Mouse (Mus musculus) embryonic facial prominence, embryonic 13.5 days (tissue): ENCODE data around the gene Prkg1. TPM values are rescaled to one million over a fixed set of nuclear protein-coding genes. Genes with fewer than 3 reads are reported as not detected.
A peak's percentile ranks its signal among the peaks of the same experiment; 100 is the strongest.
"Not testable (repeated sequence)": the region's sequence is repeated elsewhere in the genome, so short reads cannot be mapped to it uniquely, and the experiment has no call there.

Experiments used
- ATAC-seq: fragments of 200-750 bp; cut with Nextera tagmentation; 2 replicates; pipeline ENCODE4 v1.8.0; 2017; ENCODE audit warnings: low read depth; ENCODE audit not compliant: insufficient number of reproducible peaks, insufficient read depth, low FRiP score, low TSS enrichment
- H3K27ac ChIP-seq: fragments of 300-500 bp; sonication (generic); 2 replicates; pipeline ENCODE4 v1.5.1; 2015; ENCODE audit warnings: moderate library complexity, mild to moderate bottlenecking, inconsistent platforms
- H3K27me3 ChIP-seq: fragments of 300-500 bp; sonication (generic); 2 replicates; pipeline ENCODE4 v1.6.1; 2015; ENCODE audit warnings: mild to moderate bottlenecking, inconsistent platforms
- H3K36me3 ChIP-seq: fragments of 300-500 bp; sonication (generic); 2 replicates; pipeline ENCODE4 v1.6.1; 2015; ENCODE audit warnings: mild to moderate bottlenecking, inconsistent platforms
- H3K4me1 ChIP-seq: fragments of 300-500 bp; sonication (generic); 2 replicates; pipeline ENCODE4 v1.6.1; 2015; ENCODE audit warnings: inconsistent platforms
- H3K4me2 ChIP-seq: fragments of 300-500 bp; sonication (generic); 2 replicates; pipeline ENCODE4 v1.6.1; 2015; ENCODE audit warnings: moderate library complexity, mild to moderate bottlenecking, inconsistent platforms
- H3K4me3 ChIP-seq: fragments of 300-500 bp; sonication (generic); 2 replicates; pipeline ENCODE4 v1.5.1; 2015; ENCODE audit warnings: mild to moderate bottlenecking, inconsistent platforms
- H3K9ac ChIP-seq: fragments of 300-500 bp; sonication (generic); 2 replicates; pipeline ENCODE4 v1.6.1; 2015; ENCODE audit warnings: mild to moderate bottlenecking, inconsistent platforms
- H3K9me3 ChIP-seq: fragments of 300-500 bp; sonication (generic); 2 replicates; pipeline ENCODE4 v1.6.1; 2016; ENCODE audit warnings: inconsistent platforms
- WGBS: fragments of 180-500 bp; shearing (Covaris S2); methylation state at CpG from one replicate; pipeline ENCODE4 v1.1.7; 2015; ENCODE audit warnings: mixed read lengths; 5-methylcytosine and 5-hydroxymethylcytosine counted together
- polyA plus RNA-seq: library from polyadenylated mRNA; unstranded; fragments of >200 nt; fragmentation: Nextera tagmentation; extraction: Ambion mirVana; gene quantifications from 2 replicates; pipeline ENCODE4 v1.2.1, GENCODE M21; 2015

Prkg1 gene
- polyA plus RNA-seq, 1 experiment from 2014 or later, result 9.1 TPM

- 2% methylated on average over 17 of the region's 17 CpGs for WGBS
- peaks cover 68% of the 10 kb centered on the region for H3K27me3 ChIP-seq
Measured at GRCm38 (mm10) chr19:30549854-30550647, 1214.8 kb downstream of the Prkg1 start.

GRCm38 (mm10) chr19:30549044-30549853, 1215.6 kb downstream of the Prkg1 start, which contains the start of gene Dkk1:
Dkk1 (minus strand) TSS chr19:30549665.
- no peaks in the 10 kb centered on the region for H3K36me3 ChIP-seq
- H3K9ac ChIP-seq, result peak within 1 kb of the TSS; percentile 71
- peaks cover 33% of the 10 kb centered on the region for H3K4me1 ChIP-seq
- no peaks in the 10 kb centered on the region for H3K9me3 ChIP-seq
- H3K27ac ChIP-seq, result peak within 1 kb of the TSS; percentile 62
- peaks cover 69% of the 10 kb centered on the region for H3K27me3 ChIP-seq
- ATAC-seq, result peak; percentile 60; the same call in 1 of the 2 replicates
- under 1% methylated on average over 26 of the region's 26 CpGs for WGBS
- peak within 1 kb of the TSS; percentile 52 for H3K4me3 ChIP-seq
- H3K4me2 ChIP-seq, result peak within 1 kb of the TSS; percentile 68

More at GRCm38 (mm10) chr19:30549854-30550647, 1214.8 kb downstream of the Prkg1 start:
- Histone ChIP-seq H3K4me1 (peaks cover 33% of the 10 kb centered on the region), H3K27ac (no peak overlapping the region), H3K36me3 (no peaks in the 10 kb centered on the region), H3K4me3 (peak overlapping the region; percentile 52), H3K9me3 (no peaks in the 10 kb centered on the region), H3K4me2 (peak overlapping the region; percentile 68), H3K9ac (peak overlapping the region; percentile 71; the same call in 1 of the 2 replicates)
- ATAC-seq, result no peak

GRCm38 (mm10) chr19:30548411-30549043, 1216.3 kb downstream of the Prkg1 start:
- H3K9ac ChIP-seq, result peak overlapping the region; percentile 71
- H3K27ac ChIP-seq, result peak overlapping the region; percentile 62
- peaks cover 63% of the 10 kb centered on the region for H3K27me3 ChIP-seq

GRCm38 (mm10) chr19:30539365-30539941, 1225.4 kb downstream of the Prkg1 start:
- H3K27ac ChIP-seq, H3K36me3 ChIP-seq, H3K9me3 ChIP-seq, ATAC-seq: not testable (repeated sequence)
- WGBS, result 2% methylated on average over 44 of the region's 44 CpGs
- H3K4me1 ChIP-seq, result peaks cover 18% of the 10 kb centered on the region
- peak overlapping the region; percentile 71 for H3K9ac ChIP-seq
- H3K4me3 ChIP-seq, result peak overlapping the region; percentile 45
- H3K4me2 ChIP-seq, result peak overlapping the region; percentile 73
- H3K27me3 ChIP-seq, result peaks cover 17% of the 10 kb centered on the region

More at GRCm38 (mm10) chr19:30548411-30549043, 1216.3 kb downstream of the Prkg1 start:
- ATAC-seq, result no peak
- no peaks in the 10 kb centered on the region for H3K9me3 ChIP-seq
- H3K4me2 ChIP-seq, result peak overlapping the region; percentile 68
- H3K4me3 ChIP-seq, result peak overlapping the region; percentile 52
- WGBS, result under 1% methylated on average over 23 of the region's 23 CpGs
- H3K4me1 ChIP-seq, result peaks cover 29% of the 10 kb centered on the region
- H3K36me3 ChIP-seq, result no peaks in the 10 kb centered on the region

GRCm38 (mm10) chr19:30516771-30517170, 1248.1 kb downstream of the Prkg1 start:
- Histone ChIP-seq H3K27ac (no peak overlapping the region), H3K4me3 (no peak overlapping the region), H3K27me3 (no peaks in the 10 kb centered on the region), H3K36me3 (no peaks in the 10 kb centered on the region), H3K4me2 (no peak overlapping the region), H3K4me1 (no peaks in the 10 kb centered on the region), H3K9me3 (no peaks in the 10 kb centered on the region), H3K9ac (no peak overlapping the region)
- 54% methylated on average over 6 of the region's 6 CpGs for WGBS
- ATAC-seq, result no peak

Other genes starting within 250 kb of the Prkg1 start
- gene A1cf, start 103.7 kb upstream of the Prkg1 start, polyA plus RNA-seq, result 0.52 TPM in 1 of 2 replicates, not detected in the other